Mouse (Mus musculus): ENCODE results near the gene Grin3b. TPM values are rescaled to one million over a fixed set of nuclear protein-coding genes. Genes with fewer than 3 reads are reported as not detected.
A peak's percentile ranks its signal among the peaks of the same experiment; 100 is the strongest.

Gene Grin3b
- polyA plus RNA-seq, 1 experiment, result 0.30 TPM

DNA sequence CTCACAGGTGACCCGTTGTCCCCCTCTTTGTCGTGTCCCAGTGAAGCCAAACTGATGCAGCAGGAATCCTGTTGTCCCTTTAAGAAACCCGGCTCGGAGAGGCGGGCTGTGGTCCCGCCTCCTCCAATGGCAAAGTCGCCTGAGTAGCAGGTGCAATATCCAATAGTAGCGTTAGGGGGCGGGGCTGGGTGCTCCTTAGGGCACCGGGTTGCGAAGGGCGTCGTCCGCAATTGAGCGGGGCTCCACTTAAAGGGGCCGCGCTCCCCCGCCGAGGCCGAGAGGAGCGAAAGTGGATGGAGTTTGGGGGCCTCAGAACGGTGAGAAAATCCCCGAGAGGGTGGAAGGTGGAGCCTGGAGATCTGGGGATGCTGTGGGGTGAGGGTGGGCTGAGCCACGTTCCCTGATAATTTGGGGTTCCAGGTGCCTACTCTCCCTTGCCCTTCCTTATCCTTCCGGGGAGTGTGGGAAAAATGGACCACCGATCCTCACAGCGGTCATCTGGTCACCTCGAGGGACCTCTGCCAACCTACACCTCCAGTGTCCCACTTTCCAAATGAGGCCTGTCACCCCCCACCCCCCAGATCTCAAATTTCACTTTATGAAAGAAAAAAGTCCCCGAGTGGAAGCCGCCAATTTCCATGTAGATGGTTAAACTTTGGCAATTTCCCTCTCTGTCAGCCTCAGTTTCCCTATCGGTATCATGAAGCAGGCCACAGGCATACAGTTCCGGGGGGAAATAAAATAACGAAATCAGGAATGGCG, 25.9 kb downstream of the Grin3b start, which contains the start of gene Abca7:
Gene Abca7, plus strand, starts transcription at position 223 of the 762 bp plus-strand sequence.
- H3K4me3 ChIP-seq (ENCODE audit: insufficient read depth, poor library complexity, severe bottlenecking), result peak within 1 kb of the TSS; percentile 66
- peaks cover 45% of the 10 kb centered on the region for H3K36me3 ChIP-seq (ENCODE audit: control insufficient read depth, insufficient read depth)
- peak within 1 kb of the TSS; percentile 87 for H3ac ChIP-seq (ENCODE audit: control insufficient read depth, insufficient read length, low read depth)
- H3K79me3 ChIP-seq (ENCODE audit: low read depth), result peaks cover 9% of the 10 kb centered on the region
- TF ChIP-seq CEBPB (IDR thresholded peaks at IDR 0.05; ENCODE audit: low read depth), result no peak
- TF ChIP-seq MAX (IDR thresholded peaks at IDR 0.05), result no peak
- no peak for TF ChIP-seq USF1 (IDR thresholded peaks at IDR 0.05; ENCODE audit: low read depth)
- TF ChIP-seq FOSL1 (IDR thresholded peaks at IDR 0.05; ENCODE audit: insufficient read depth, low read length, poor library complexity, severe bottlenecking), result no peak
- TF ChIP-seq CTCF (IDR thresholded peaks at IDR 0.05; ENCODE audit: control insufficient read depth, insufficient read depth, insufficient read length), result no peak
- no peak for TF ChIP-seq MYOG (IDR thresholded peaks at IDR 0.05; ENCODE audit: control insufficient read depth, extremely low read depth, insufficient read length)
- no peak for TF ChIP-seq MYOD1 (IDR thresholded peaks at IDR 0.05; ENCODE audit: control insufficient read depth, insufficient read length, low read depth)
- no peaks in the 10 kb centered on the region for H3K27me3 ChIP-seq (ENCODE audit: control insufficient read depth, insufficient read depth, insufficient read length)
- H3K79me2 ChIP-seq (ENCODE audit: control insufficient read depth, insufficient read depth), result peaks cover 22% of the 10 kb centered on the region

- TF ChIP-seq MYOG (IDR thresholded peaks at IDR 0.05; ENCODE audit: control insufficient read depth, extremely low read depth, insufficient read length) (no peak), CEBPB (IDR thresholded peaks at IDR 0.05; ENCODE audit: low read depth) (no peak), MAX (IDR thresholded peaks at IDR 0.05) (peak; percentile 64), MYOD1 (IDR thresholded peaks at IDR 0.05; ENCODE audit: control insufficient read depth, insufficient read length, low read depth) (no peak), FOSL1 (IDR thresholded peaks at IDR 0.05; ENCODE audit: insufficient read depth, low read length, poor library complexity, severe bottlenecking) (no peak)
- H3K79me2 ChIP-seq (ENCODE audit: control insufficient read depth, insufficient read depth), result peaks cover 14% of the 10 kb centered on the region
- peaks cover 41% of the 10 kb centered on the region for H3K36me3 ChIP-seq (ENCODE audit: control insufficient read depth, insufficient read depth)
- H3ac ChIP-seq (ENCODE audit: control insufficient read depth, insufficient read length, low read depth), result peak overlapping the region; percentile 87
- peaks cover 2% of the 10 kb centered on the region for H3K79me3 ChIP-seq (ENCODE audit: low read depth)
- H3K27me3 ChIP-seq (ENCODE audit: control insufficient read depth, insufficient read depth, insufficient read length), result no peaks in the 10 kb centered on the region
- H3K4me3 ChIP-seq (ENCODE audit: insufficient read depth, poor library complexity, severe bottlenecking), result peak overlapping the region; percentile 66
Measured at GRCm38 (mm10) chr10:79997034-79997760, 26.7 kb downstream of the Grin3b start.

GRCm38 (mm10) chr10:79997819-79998218, 27.3 kb downstream of the Grin3b start:
- Histone ChIP-seq H3K79me3 (ENCODE audit: low read depth) (peaks cover 2% of the 10 kb centered on the region), H3ac (ENCODE audit: control insufficient read depth, insufficient read length, low read depth) (peak overlapping the region; percentile 47), H3K79me2 (ENCODE audit: control insufficient read depth, insufficient read depth) (peaks cover 8% of the 10 kb centered on the region), H3K27me3 (ENCODE audit: control insufficient read depth, insufficient read depth, insufficient read length) (no peaks in the 10 kb centered on the region), H3K4me3 (ENCODE audit: insufficient read depth, poor library complexity, severe bottlenecking) (peak overlapping the region; percentile 66), H3K36me3 (ENCODE audit: control insufficient read depth, insufficient read depth) (peaks cover 34% of the 10 kb centered on the region)
- TF ChIP-seq MYOD1 (IDR thresholded peaks at IDR 0.05; ENCODE audit: control insufficient read depth, insufficient read length, low read depth), result no peak
- TF ChIP-seq CTCF (IDR thresholded peaks at IDR 0.05; ENCODE audit: control insufficient read depth, insufficient read depth, insufficient read length), result no peak
- no peak for TF ChIP-seq CEBPB (IDR thresholded peaks at IDR 0.05; ENCODE audit: low read depth)
- no peak for TF ChIP-seq USF1 (IDR thresholded peaks at IDR 0.05; ENCODE audit: low read depth)
- no peak for TF ChIP-seq MYOG (IDR thresholded peaks at IDR 0.05; ENCODE audit: control insufficient read depth, extremely low read depth, insufficient read length)
- TF ChIP-seq MAX (IDR thresholded peaks at IDR 0.05), result no peak

- Histone ChIP-seq H3ac (ENCODE audit: control insufficient read depth, insufficient read length, low read depth) (no peak overlapping the region), H3K79me2 (ENCODE audit: control insufficient read depth, insufficient read depth) (no peaks in the 10 kb centered on the region), H3K36me3 (ENCODE audit: control insufficient read depth, insufficient read depth) (peaks cover 10% of the 10 kb centered on the region), H3K27me3 (ENCODE audit: control insufficient read depth, insufficient read depth, insufficient read length) (no peaks in the 10 kb centered on the region), H3K4me3 (ENCODE audit: insufficient read depth, poor library complexity, severe bottlenecking) (no peak overlapping the region), H3K79me3 (ENCODE audit: low read depth) (no peaks in the 10 kb centered on the region)
- no peak for TF ChIP-seq MYOD1 (IDR thresholded peaks at IDR 0.05; ENCODE audit: control insufficient read depth, insufficient read length, low read depth)
- TF ChIP-seq MAX (IDR thresholded peaks at IDR 0.05), result no peak
- no peak for TF ChIP-seq MYOG (IDR thresholded peaks at IDR 0.05; ENCODE audit: control insufficient read depth, extremely low read depth, insufficient read length)
- TF ChIP-seq CTCF (IDR thresholded peaks at IDR 0.05; ENCODE audit: control insufficient read depth, insufficient read depth, insufficient read length), result no peak
- no peak for TF ChIP-seq USF1 (IDR thresholded peaks at IDR 0.05; ENCODE audit: low read depth)
- TF ChIP-seq CEBPB (IDR thresholded peaks at IDR 0.05; ENCODE audit: low read depth), result no peak
- TF ChIP-seq FOSL1 (IDR thresholded peaks at IDR 0.05; ENCODE audit: insufficient read depth, low read length, poor library complexity, severe bottlenecking), result no peak
Measured at GRCm38 (mm10) chr10:80001945-80002344, 31.4 kb downstream of the Grin3b start.

GRCm38 (mm10) chr10:80002829-80003228, 32.3 kb downstream of the Grin3b start:
- Histone ChIP-seq H3ac (ENCODE audit: control insufficient read depth, insufficient read length, low read depth) (no peak overlapping the region), H3K79me2 (ENCODE audit: control insufficient read depth, insufficient read depth) (no peaks in the 10 kb centered on the region), H3K36me3 (ENCODE audit: control insufficient read depth, insufficient read depth) (peaks cover 10% of the 10 kb centered on the region), H3K4me3 (ENCODE audit: insufficient read depth, poor library complexity, severe bottlenecking) (no peak overlapping the region), H3K27me3 (ENCODE audit: control insufficient read depth, insufficient read depth, insufficient read length) (no peaks in the 10 kb centered on the region), H3K79me3 (ENCODE audit: low read depth) (no peaks in the 10 kb centered on the region)
- TF ChIP-seq CTCF (IDR thresholded peaks at IDR 0.05; ENCODE audit: control insufficient read depth, insufficient read depth, insufficient read length), result no peak
- TF ChIP-seq MYOD1 (IDR thresholded peaks at IDR 0.05; ENCODE audit: control insufficient read depth, insufficient read length, low read depth), result no peak
- TF ChIP-seq MYOG (IDR thresholded peaks at IDR 0.05; ENCODE audit: control insufficient read depth, extremely low read depth, insufficient read length), result no peak
- TF ChIP-seq FOSL1 (IDR thresholded peaks at IDR 0.05; ENCODE audit: insufficient read depth, low read length, poor library complexity, severe bottlenecking), result no peak
- TF ChIP-seq MAX (IDR thresholded peaks at IDR 0.05), result no peak
- TF ChIP-seq USF1 (IDR thresholded peaks at IDR 0.05; ENCODE audit: low read depth), result no peak
- TF ChIP-seq CEBPB (IDR thresholded peaks at IDR 0.05; ENCODE audit: low read depth), result no peak
